Mouse (Mus musculus) kidney, adult 11 months (tissue): ENCODE measurements around the gene Il34.

ENCODE experiments used
- DNase-seq: peaks from one replicate; pipeline ENCODE4 v3.0.0; 2022

Gene Il34

GRCm38 (mm10) chr8:110775316-110775715 lies 30.4 kb downstream of the Il34 start:
- no peak for DNase-seq

GRCm38 (mm10) chr8:110774725-110775124 lies 31.0 kb downstream of the Il34 start:
- no peak for DNase-seq

GRCm38 (mm10) chr8:110774047-110774446 lies 31.7 kb downstream of the Il34 start:
- peak; percentile 88 for DNase-seq

- DNase-seq, result no peak
Measured at GRCm38 (mm10) chr8:110772452-110772851, 33.3 kb downstream of the Il34 start.

GRCm38 (mm10) chr8:110767261-110767660 lies 38.5 kb downstream of the Il34 start:
- no peak for DNase-seq

- no peak for DNase-seq
Measured at GRCm38 (mm10) chr8:110764671-110765070, 41.1 kb downstream of the Il34 start.

GRCm38 (mm10) chr8:110761988-110762387 lies 43.7 kb downstream of the Il34 start:
- DNase-seq, result no peak

- DNase-seq, result peak; percentile 78
Measured at GRCm38 (mm10) chr8:110761185-110761584, 44.5 kb downstream of the Il34 start.

GRCm38 (mm10) chr8:110760280-110760940 lies 45.3 kb downstream of the Il34 start:
- DNase-seq, result no peak

- no peak for DNase-seq
Measured at GRCm38 (mm10) chr8:110756196-110756595, 49.5 kb downstream of the Il34 start.

GRCm38 (mm10) chr8:110755511-110756170 lies 50.1 kb downstream of the Il34 start:
- no peak for DNase-seq

GRCm38 (mm10) chr8:110754713-110755112 lies 51.0 kb downstream of the Il34 start:
- DNase-seq, result no peak

- no peak for DNase-seq
Measured at GRCm38 (mm10) chr8:110751490-110751889, 54.2 kb downstream of the Il34 start.

GRCm38 (mm10) chr8:110750269-110750668 lies 55.5 kb downstream of the Il34 start:
- no peak for DNase-seq

GRCm38 (mm10) chr8:110749500-110750170 lies 56.1 kb downstream of the Il34 start:
- no peak for DNase-seq

- DNase-seq, result no peak
Measured at GRCm38 (mm10) chr8:110746661-110747060, 59.1 kb downstream of the Il34 start.

GRCm38 (mm10) chr8:110745162-110745561 lies 60.6 kb downstream of the Il34 start:
- no peak for DNase-seq

- no peak for DNase-seq
Measured at GRCm38 (mm10) chr8:110742452-110742818, 63.3 kb downstream of the Il34 start.

GRCm38 (mm10) chr8:110741816-110742451 lies 63.8 kb downstream of the Il34 start:
- DNase-seq, result no peak

GRCm38 (mm10) chr8:110740629-110741175 lies 65.0 kb downstream of the Il34 start:
- DNase-seq, result no peak

GRCm38 (mm10) chr8:110738591-110739195 lies 67.0 kb downstream of the Il34 start:
- DNase-seq, result no peak

- DNase-seq, result no peak
Measured at GRCm38 (mm10) chr8:110733036-110733435, 72.7 kb downstream of the Il34 start.

- DNase-seq, result no peak
Measured at GRCm38 (mm10) chr8:110731346-110731859, 74.3 kb downstream of the Il34 start.
